Mouse (Mus musculus) gastrocnemius, postnatal 25 days (tissue): ENCODE results near the gene Bfsp1. TPM values are rescaled to one million over a fixed set of nuclear protein-coding genes. Genes with fewer than 3 reads are reported as not detected.

Source experiments
- DNase-seq: peaks from one replicate; pipeline ENCODE4 v3.0.0; 2022
- total RNA-seq, 2 experiments: library from RNA; stranded (reverse); gene quantifications; 1 replicate in 1 of 2; 2 replicates in 1 of 2; pipeline ENCODE4 v1.2.3; 2021

Bfsp1 gene
- total RNA-seq, 2 experiments from 2014 or later, result 0.26 to 0.46 TPM

DNA sequence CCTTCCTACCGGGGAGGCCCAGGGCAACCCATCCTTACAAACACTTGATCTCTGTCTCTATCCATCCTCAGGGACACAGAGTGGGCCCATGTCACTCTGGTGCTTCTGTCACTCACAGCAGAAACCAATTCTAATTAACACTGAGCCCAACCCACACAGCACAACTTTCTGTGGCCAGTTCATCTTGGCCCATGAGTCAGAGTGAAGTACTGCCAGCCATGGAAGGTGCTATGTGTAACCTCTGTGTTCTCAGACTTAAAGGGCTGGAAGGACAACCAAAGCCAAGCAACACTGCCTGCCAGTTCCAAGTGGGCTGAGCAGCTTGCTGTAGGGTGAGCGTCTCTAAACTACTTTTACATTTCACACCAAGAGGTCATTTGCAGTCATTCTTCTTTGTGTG, 3.8 kb downstream of the Bfsp1 start:
- DNase-seq, result no peak

DNA sequence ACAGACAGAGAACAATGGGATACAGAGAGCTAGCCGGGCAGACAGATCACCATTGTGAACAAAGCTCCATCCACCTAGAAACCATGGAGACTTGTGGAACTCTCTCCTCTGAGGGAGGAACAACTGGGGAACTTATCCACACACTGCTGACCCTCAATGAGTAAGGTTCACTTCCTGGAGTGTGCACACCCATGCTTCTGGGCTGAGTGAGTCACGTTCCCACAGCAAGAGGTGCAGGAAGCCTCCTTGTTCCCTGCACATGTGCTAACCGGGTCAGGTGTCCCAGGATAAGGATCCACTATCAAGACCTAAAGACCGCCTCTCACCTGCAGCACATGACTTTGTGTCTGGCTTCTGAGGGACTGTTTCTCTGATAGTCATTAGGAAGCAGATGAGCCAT, 9.5 kb downstream of the Bfsp1 start:
- no peak for DNase-seq

DNA sequence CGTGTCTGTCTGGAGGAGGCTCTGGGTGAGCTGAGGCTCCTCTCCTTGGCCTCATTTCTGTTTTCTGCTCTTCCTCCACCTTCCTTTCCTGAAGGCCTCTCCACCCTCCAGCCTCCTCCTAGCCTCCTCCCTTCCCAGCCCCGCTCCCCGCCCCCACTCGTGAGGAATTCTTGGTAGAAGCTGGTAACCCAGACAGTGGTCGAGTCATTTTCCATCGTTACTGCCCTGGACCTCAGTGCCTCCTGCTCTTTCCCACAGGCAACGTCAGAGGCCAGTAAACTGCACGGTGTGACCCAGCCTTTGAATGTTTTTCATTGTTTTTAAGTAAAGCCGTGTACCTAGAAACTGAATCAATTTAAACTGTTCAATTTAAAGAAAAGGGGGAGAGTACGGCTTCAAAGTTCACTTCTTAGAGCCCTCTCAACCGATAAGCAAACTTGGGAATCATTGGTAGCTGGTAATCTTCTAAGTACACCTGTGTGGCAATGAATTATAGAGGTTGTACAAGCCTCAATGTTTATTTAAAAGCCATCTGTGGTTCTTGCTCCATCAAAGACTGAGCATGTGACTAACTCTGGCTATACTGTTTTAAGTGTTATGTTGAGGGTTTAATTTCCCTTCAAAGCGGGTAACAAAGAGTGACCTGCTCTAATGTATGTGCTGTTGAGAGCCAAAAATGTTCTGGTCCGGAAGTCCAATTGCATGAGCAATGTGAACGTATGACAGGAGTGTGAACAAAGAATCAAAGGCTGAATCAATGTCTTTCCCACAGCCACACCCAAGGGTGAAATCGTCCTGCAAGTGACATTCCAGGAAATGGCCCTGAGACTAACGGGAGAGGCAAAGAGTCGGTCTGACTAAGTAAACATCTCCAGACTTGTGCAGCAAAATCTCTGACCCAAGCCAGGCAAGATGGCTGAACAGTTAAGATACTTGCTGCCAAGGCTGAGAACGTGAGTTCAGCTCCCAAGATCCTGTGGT, 10.4 kb downstream of the Bfsp1 start:
- no peak for DNase-seq

DNA sequence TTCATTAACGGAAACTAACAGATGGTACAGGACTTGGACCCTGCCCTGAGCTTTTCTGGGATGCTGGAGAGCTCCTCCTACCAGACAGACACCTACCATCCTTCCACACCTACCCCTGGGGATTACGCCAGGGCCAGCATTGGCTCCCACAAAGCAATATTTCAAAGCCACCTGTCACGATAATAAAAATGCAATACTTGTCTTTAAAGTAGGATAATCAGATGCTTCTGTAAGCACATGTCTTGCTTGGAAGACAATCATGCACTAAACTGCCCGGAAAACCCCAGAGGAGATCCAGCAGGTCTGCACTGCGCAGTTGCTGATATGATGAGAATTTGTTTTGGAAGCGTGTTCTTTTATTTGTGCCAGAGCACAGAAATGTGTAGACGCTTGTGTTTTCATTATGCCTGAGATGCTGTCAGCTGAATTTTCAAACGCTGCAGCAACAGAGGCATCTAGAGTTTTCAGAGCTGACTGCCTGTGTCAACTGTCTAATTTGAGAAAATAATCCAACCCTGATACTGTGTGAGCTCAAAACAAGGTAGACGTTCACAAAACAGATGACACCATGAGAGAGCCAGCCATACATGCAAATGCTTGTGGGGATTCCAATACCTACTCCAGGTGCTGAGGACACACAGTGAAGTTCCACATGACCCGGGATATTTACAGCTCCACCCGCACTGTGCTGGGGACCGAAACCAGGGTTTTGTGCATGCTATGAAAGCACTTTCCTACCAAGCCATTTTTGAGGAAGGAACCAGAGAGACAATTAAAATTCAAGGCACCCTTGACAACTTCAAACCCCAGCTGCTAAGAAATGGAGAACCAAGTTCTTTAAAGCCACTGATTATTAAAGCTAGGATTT, 11.4 kb downstream of the Bfsp1 start:
- DNase-seq, result peak; percentile 34

DNA sequence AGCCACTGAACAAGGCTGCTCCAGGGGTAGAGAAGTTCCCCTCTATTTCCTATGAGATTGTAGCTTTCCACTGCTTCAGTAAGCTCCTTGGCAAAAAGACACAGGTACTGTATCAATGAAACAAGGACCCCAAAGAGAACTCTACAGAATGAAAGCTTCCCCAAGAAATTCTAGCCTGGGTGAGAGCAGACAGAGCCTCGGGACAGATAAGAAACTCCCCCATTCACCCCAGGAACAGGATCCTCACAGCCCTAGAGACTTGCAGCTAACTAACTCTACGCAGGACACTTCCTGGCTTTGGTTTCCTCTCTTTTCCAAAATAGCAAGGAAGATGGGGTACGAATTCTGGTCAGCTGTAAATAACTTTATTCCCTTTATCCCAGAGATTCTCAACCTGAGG, 15.7 kb downstream of the Bfsp1 start:
- DNase-seq, result no peak

DNA sequence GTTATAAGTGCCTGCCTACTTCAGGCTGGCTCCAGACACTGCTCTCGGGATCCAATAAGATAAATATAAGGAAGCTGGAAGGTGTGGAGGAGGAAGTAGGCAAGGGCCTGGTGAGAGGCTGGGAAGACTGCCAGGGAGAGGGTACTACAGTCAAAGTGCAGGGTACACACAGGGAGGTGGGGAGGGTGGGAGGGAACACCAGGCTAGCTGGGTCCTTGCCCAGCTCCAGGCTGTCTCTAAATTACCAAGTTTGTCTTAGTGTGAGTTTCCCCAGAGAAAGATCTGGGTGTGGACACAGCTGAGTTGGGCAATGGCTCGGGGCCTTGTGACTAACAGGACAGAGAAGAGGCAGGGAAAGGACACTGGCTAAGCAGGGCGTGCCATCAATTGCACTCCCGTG, 16.2 kb downstream of the Bfsp1 start:
- DNase-seq, result peak; percentile 53

DNA sequence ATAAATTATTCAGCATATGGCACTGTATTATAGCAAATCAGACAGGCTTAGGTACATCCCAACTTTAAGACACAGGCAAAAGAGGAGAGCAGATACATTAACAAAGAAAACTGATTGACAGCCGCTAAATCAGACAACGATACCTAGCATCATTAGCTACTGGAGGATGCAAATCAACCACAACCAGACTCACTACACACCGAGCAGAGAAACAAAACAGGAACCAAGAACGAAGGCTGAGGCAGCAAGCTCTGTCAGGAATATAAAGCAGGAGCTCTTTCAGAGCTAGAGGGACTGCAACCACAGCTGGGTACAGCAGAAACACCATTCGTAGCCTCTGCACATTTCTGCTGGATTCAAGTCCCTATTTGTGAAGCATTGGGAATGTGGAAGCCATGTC, 18.2 kb downstream of the Bfsp1 start:
- DNase-seq, result no peak

DNA sequence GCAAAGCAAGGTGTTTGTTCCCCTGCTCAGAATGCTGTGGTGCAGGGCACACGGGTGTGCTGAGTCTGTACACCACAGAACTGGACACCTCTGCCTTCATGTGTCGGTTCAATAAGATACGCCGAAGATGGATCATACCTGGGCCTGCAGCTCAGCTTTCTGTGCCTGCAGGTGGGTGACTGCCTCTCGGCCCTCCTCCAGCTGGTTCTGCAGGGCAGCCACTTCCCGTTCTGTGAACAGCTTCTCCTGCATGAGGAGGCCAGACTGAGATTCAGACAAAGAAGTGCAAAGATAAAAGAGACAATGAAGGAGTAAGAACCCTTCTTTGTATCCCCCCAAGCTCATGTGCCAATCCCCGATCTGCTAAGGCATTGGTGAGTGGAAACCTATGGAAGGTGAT, 21.4 kb downstream of the Bfsp1 start:
- DNase-seq, result no peak

DNA sequence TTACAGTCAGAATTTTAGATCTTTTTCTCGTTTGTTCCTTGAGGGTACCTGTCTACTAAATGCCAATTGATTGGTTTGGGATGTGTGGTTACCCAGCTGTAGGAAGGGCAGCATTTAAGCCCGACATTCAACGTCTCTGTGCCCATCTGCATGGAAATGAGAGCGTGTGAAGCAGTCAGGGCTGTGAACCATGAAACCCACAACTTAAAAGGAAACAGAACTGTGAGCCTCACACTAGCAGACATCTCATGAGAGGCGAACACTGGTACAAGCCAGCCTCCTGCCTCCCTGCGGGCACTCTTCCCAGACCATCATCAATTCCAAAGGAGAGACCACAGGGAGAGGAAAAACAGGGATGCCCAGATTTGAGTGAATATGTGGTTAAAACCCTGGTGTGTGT, 22.1 kb downstream of the Bfsp1 start:
- DNase-seq, result no peak

DNA sequence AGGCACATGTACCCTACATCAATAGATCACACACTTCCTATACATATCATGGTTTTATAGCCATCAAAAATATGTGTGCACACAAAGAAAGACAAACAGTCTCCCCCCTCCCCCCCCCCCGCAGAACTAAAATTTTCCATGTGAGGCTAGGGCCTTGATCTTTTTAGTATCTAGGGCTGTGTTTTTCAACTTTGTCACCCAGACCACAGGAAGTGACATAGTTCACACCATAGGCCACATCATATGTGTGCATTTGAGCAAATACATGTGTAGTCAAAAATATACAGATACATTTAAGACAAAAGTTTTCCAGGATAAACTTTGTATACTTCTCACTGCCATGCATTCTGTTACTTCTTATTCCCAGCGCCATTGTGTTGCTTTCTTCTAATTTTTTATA, 23.5 kb downstream of the Bfsp1 start:
- no peak for DNase-seq

DNA sequence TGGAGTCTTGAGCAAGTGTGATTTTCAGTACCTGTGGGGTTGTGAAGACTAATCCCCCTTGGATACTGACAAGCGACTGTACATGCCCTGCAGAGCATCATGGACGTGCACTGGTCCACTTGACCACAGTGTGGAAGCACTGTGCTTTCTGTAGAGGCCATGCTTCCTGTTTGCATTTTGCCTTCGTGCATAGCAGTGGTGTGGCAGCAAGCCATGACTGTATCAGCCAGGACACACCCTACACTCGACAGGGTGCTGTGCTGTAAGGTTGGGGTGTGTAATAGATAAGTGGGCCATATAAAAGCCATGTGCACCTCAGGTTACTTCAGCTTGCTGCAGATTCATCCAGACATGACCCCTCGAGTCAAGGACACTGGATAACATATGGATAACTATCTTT, 24.3 kb downstream of the Bfsp1 start:
- no peak for DNase-seq

DNA sequence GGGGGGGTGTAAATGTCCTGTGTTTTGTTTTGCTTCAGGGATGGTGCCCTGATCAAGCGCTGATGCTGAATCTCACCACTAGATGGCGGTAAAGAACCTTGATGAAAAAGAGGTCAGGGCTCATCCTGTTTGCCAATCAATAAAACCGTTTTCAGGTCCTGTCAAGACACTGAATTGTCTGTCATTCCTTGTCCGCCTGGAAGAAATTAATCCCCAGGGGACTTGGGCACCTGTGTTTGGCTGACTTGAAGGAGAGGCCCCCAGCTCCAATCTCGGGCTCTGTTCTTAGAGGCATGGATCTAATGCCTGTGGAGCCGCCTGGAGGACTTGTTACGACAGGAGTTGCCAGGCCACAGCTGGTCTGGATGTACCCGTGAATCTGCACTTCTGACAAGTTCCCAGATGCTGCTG, 25.7 kb downstream of the Bfsp1 start:
- peak; percentile 42 for DNase-seq

DNA sequence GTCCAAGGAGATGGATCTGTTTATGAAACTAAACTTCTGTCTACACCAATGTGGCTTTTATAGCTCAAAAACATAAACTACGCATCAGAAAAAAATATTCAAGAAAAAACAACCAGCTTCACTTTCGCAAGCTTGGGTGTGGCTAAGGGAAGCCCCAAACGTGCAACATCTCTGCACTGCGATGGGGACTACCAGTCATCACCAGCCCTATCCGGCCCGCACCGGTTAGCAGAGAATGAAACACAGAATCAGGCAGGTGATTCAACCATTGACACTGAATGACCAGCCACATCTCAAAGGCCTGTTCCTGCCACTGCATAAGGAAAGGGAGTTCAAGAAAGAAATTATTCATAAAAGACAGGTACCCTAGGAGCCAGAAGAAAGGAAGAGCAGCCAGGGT, 27.2 kb downstream of the Bfsp1 start:
- no peak for DNase-seq

DNA sequence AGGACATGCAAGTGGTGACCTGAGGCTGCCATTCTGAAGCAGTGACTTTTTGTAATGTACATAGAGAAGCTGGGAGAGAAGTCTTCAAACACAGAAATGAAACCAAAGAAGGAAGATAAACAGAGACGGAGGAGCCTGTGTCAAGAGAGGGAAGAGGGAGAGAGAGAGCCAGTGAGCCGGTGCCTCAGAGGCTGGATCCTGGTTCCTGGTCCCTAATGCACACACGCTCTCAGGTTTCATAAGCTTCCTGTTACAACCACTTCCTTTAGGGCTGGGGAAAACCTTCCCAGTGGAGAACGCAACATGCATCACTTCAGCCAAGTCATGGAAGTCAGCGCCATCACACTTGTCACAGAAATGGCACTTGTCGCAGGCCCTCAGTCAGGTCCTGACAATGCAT, 28.9 kb downstream of the Bfsp1 start:
- DNase-seq, result no peak

DNA sequence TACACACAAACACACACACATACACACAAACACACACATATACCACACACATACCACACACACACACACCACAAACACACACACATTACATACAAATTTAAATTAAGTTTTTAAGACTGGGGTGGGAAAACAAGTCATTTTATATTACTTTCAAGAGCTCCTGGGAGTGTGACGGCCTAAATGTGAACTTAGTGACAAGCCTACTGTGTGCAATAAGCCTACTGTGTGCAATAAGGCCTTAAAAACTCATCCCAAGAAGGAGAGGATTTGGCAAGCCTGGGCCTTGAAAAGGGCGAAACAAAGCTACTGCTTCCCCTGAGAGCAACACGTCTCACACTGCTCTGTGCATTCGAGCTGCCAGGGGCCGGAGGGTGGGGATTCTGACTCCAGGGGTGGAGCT, 30.3 kb downstream of the Bfsp1 start:
- DNase-seq, result no peak

DNA sequence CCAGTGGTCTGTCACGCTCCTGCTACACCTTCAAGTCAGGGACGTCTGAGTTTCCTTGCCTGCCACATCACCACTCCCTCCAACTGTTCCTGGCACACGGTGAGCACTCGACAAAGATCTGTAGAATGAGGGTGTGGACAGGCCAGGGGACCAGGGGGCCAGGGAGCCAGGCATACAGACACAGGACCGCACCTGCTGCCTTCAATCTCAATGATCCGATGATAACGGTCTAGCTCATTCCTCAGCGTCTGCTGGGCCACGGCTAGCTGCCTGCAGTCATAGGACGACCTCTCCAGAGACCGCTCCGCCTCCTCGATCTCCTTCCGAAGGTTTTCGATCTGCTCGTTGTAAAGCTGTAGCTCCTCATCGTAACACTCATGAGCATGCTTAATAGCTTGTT, 31.3 kb downstream of the Bfsp1 start:
- DNase-seq, result no peak

DNA sequence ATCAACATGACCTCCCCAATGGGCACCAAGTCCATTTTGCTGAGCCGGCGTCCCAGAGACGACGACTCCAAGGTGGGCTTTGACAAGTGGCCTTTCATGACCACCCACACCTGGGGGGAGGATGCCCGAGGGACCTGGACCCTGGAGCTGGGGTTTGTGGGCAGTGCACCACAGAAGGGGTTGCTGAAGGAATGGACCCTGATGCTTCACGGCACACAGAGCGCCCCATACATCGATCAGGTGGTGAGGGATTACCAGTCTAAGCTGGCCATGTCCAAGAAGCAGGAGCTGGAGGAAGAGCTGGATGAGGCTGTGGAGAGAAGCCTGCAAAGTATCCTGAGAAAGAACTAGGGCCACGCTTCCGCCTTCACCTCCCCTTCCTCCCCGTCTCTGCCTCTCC, 49.5 kb downstream of the Bfsp1 start:
- DNase-seq, result no peak

DNA sequence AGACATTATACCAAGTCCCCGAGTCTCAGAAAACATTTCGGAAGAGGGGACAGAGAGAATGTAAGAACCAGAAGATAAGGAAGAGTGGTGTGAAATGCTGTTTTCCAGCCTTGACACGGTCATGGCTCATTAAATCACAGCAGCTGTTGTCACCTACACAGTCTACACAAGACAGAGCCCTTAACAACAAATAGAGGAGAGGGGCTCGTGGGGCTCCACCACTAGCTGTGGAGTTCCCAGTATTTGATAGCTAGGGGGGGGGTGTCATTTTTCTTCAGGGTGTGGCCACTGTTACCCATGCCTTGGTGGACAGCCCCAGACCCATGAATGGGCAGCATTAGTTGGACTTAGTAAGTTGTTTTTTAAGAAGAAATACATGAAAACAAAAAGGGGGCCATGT, 50.7 kb downstream of the Bfsp1 start:
- DNase-seq, result no peak

DNA sequence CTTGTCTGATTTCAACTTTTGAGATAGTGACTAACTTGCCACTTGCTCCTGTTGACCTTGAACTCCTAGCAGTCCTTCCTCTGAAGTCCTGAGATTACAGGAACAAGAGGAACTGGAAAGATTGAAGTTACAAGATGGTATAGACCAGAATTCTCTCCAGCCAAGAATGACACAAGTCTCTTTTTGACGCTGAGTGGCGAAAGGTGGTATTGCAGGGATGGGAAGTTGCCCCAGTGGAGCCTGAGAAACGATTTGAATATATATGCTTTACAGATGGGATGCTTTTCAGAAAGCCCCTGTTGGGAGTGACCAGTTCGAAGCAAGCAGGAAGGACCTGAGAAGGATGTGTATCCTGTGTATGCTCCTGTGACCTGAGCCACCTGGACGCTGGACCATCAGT, 54.2 kb downstream of the Bfsp1 start:
- DNase-seq, result no peak

DNA sequence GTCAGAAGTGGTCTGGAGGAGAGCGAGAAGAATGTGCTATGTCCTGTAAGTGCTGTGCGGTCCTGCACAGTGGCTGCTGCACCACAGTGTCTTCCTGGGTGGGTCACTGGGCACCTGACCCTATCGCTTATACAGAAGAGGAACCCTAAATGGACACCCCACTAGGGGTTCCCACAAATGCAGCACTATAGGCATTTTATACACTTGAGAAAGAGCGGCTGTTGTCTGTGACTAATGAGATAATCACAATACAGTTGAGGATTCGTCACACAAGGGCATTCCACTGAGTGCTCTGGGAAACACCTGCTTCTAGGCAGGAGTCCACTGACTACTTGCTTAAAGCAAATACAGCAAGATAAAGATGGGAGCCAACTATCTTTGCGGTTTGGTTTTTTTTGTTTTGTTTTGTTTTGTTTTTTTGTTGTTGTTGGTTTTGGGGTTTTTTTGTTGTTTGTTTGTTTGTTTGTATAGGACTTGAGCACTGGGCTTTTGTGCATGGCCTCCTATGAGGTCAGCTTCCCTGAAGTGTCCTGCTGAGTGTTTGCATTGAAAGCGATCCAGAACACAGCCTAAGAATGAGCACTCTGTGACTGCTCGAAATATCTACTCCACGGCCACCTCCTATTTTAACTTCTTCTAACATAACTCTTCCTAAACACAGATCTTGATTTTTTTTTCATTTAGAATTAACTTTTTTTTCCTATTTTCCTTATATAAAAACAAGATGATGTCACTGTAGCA, 55.9 kb downstream of the Bfsp1 start:
- no peak for DNase-seq

DNA sequence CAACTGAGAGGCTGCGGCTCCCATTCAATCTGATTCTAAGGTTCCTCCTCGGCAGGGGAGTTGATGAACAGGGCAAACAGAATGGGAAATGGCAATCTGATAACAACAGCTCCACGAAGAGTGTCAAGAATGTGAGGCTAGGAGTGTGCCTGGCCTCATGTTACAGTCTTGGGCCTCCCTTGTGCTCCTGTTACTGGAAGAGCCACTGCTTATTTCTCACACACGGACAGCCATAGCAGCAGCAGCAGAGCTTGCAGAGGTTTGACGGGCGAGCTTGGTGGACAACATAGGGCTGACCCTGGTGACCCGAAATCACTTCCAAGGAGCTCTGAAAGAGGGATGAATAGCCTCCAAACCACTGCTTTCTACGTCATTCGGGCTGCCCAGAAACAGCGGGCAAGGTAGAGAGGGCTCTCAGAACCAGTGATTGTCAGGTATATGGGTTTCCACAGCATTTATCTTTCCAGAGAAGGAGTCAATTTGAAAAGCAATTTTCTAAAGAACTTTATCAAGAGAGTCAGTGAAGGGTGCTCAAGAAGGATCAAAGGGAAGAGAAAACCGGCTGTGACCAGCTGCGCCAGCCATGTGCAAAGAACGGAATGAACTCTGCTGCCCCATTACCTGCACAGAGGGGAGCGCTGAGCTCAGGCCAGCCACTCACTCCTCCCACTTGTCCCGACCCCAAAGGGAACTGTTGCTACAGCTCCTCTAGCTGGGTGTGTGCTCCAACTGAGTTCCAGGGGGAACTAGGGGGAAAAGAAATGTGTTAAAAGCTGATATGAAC, 56.6 kb downstream of the Bfsp1 start:
- no peak for DNase-seq

DNA sequence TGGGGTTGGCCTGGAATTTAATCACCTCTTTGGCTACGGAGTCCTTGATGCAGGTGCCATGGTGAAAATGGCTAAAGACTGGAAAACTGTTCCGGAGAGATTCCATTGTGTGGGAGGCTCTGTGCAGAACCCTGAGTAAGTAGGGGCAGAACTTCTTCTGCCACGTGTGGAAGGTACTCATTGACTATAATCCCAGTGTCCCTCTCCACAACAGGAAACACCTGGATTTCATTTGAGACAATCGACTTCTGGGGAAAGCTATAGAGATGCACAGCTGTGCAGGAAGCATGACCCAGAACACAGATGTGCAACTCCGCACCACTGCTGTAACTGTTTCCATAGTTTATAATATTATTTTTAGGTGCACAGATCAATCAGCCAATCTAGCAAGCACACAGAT, 61.9 kb downstream of the Bfsp1 start:
- DNase-seq, result no peak
